Mouse (Mus musculus): ENCODE measurements around the gene Haao.

Gene Haao

GRCm38 (mm10) chr17:83847815-83848214 is at the start of gene Haao:
Haao (minus strand) TSS chr17:83847963.
- DNase-seq = peak; percentile 44 to 47

GRCm38 (mm10) chr17:83897361-83897799 is 49.6 kb upstream of the Haao start:
- peak in 1 of 2 experiments; percentile 55 for DNase-seq

GRCm38 (mm10) chr17:83896723-83897122 is 49.0 kb upstream of the Haao start:
- peak; percentile 46 to 67 for DNase-seq

GRCm38 (mm10) chr17:83895321-83895770 is 47.6 kb upstream of the Haao start:
- peak in 1 of 2 experiments; percentile 62 for DNase-seq

- no peak for DNase-seq
These were observed 45.4 kb upstream of the Haao start for GRCm38 (mm10) chr17:83893134-83893533.

- no peak for DNase-seq
These were observed 44.1 kb upstream of the Haao start for GRCm38 (mm10) chr17:83891864-83892263.

- DNase-seq = no peak
These were observed 42.6 kb upstream of the Haao start for GRCm38 (mm10) chr17:83890373-83890696.

GRCm38 (mm10) chr17:83889691-83890372 is 42.1 kb upstream of the Haao start:
- DNase-seq = peak; percentile 77 to 90

- DNase-seq = no peak
These were observed 41.5 kb upstream of the Haao start for GRCm38 (mm10) chr17:83889329-83889690.

- DNase-seq = no peak
These were observed 39.5 kb upstream of the Haao start for GRCm38 (mm10) chr17:83887241-83887640.

- DNase-seq = no peak
These were observed 38.6 kb upstream of the Haao start for GRCm38 (mm10) chr17:83886395-83886794.

GRCm38 (mm10) chr17:83885750-83886149 is 38.0 kb upstream of the Haao start:
- DNase-seq = no peak

- no peak for DNase-seq
These were observed 37.3 kb upstream of the Haao start for GRCm38 (mm10) chr17:83885021-83885582.

- DNase-seq = no peak
These were observed 35.0 kb upstream of the Haao start for GRCm38 (mm10) chr17:83882788-83883187.

GRCm38 (mm10) chr17:83881071-83881470 is 33.3 kb upstream of the Haao start:
- DNase-seq = no peak

- no peak for DNase-seq
These were observed 32.5 kb upstream of the Haao start for GRCm38 (mm10) chr17:83880174-83880710.

- no peak for DNase-seq
These were observed 31.9 kb upstream of the Haao start for GRCm38 (mm10) chr17:83879631-83880030.

- no peak for DNase-seq
These were observed 26.8 kb upstream of the Haao start for GRCm38 (mm10) chr17:83874610-83875009.

GRCm38 (mm10) chr17:83873363-83874141 is 25.8 kb upstream of the Haao start:
- peak; percentile 60 to 87 for DNase-seq

GRCm38 (mm10) chr17:83872806-83873348 is 25.1 kb upstream of the Haao start:
- peak; percentile 84 to 86 for DNase-seq

GRCm38 (mm10) chr17:83871354-83871753 is 23.6 kb upstream of the Haao start:
- DNase-seq = no peak

- no peak for DNase-seq
These were observed 22.6 kb upstream of the Haao start for GRCm38 (mm10) chr17:83870385-83870784.

GRCm38 (mm10) chr17:83866582-83866981 is 18.8 kb upstream of the Haao start:
- DNase-seq = peak; percentile 36 to 49

All from lung, postnatal 4 days (tissue).